Mouse (Mus musculus) layer of hippocampus, adult 2 months (tissue): ENCODE data around the gene Paxip1. TPM values are rescaled to one million over a fixed set of nuclear protein-coding genes. Genes with fewer than 3 reads are reported as not detected.

Experiments used
- DNase-seq, 2 experiments: peaks; one replicate each; pipeline ENCODE4 v3.0.0; 2022; ENCODE audit warnings: low spot score in 2 of 2
- H3K27ac ChIP-seq: fragments of 200-600 bp; 2 replicates; pipeline ENCODE4 v1.8.1; 2022
- H3K4me3 ChIP-seq: fragments of 200-600 bp; 2 replicates; pipeline ENCODE4 v1.8.1; 2022; ENCODE audit warnings: mild to moderate bottlenecking
- CTCF ChIP-seq: fragments of 200-600 bp; conservative IDR thresholded peaks from 2 replicates; pipeline ENCODE4 v1.8.1; 2022; ENCODE audit warnings: antibody characterized with exemption, mild to moderate bottlenecking, moderate library complexity
- total RNA-seq, 2 experiments: library from RNA; stranded (reverse); gene quantifications; 2 replicates each; pipeline ENCODE4 v1.2.3; 2021

Gene Paxip1
- total RNA-seq, 2 experiments from 2014 or later: 50.9 to 57.3 TPM

GRCm38 (mm10) chr5:27714356-27714755 is 77.1 kb downstream of the Paxip1 start:
- DNase-seq: no peak
- peak overlapping the region; percentile 62 for H3K27ac ChIP-seq
- no peak for TF ChIP-seq CTCF
- no peak overlapping the region for H3K4me3 ChIP-seq

DNA sequence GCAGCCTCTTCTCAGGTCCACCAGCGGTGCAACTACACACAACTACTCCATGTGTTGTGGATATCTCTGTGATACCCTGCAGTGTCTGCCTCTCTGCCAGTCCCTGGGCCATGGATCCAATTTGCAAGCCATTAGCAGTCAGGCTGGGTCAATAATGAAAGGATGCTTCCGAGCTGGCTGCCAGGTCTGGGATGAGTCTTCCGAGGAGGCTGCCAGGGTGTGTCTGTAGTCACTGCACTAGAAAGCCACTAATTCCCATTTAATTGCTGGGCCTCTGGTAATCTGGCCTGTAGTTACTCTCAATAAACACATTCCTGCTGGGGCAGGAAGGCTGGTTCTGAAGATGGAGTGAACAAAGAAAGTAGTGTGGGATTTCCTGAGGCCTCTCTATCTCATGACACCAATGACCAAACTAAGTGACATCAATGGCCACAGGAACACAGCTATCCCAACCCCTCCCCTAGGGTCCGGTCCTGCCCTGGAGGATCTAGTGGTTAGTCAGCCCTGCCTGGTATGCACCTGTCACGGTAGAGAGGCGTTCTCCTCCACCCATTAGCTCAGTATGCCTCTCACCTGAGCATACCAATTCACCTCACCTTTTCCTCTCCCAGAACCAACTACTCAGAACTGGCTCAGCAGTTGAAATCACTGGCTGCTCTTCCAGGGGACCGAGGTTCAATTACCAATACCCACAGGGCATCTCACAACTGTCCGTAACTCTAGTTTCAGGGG is 79.9 kb downstream of the Paxip1 start:
- H3K27ac ChIP-seq: no peak overlapping the region
- no peak for DNase-seq
- no peak overlapping the region for H3K4me3 ChIP-seq
- TF ChIP-seq CTCF: no peak

DNA sequence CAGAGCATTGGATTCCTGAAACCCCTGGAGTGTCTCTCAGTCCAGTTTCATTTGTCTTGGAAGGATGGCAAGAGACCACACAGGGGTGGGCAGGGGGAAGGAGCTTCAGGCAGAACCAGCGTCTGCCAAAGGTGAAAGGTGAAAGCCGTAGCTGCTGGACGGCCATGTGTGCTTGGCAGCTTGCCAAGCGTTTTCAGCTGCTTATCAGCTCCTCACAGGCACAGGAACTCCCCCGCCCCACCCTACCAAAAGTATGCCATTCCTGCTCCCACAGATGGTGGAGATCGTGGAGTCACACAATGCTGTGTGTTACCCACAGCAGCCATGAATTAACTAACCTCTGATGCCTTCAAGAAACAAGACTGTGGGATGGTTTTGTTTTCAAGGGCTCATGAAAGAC is 83.3 kb downstream of the Paxip1 start:
- Histone ChIP-seq H3K4me3 (no peak overlapping the region), H3K27ac (no peak overlapping the region)
- TF ChIP-seq CTCF: no peak

GRCm38 (mm10) chr5:27707283-27707682 is 84.2 kb downstream of the Paxip1 start:
- TF ChIP-seq CTCF: no peak
- H3K4me3 ChIP-seq: no peak overlapping the region

More for the DNA sequence above, 83.3 kb downstream of the Paxip1 start:
- no peak for DNase-seq

GRCm38 (mm10) chr5:27706551-27706950 is 84.9 kb downstream of the Paxip1 start:
- DNase-seq: no peak
- H3K27ac ChIP-seq: no peak overlapping the region
- no peak for TF ChIP-seq CTCF
- no peak overlapping the region for H3K4me3 ChIP-seq

More at GRCm38 (mm10) chr5:27707283-27707682, 84.2 kb downstream of the Paxip1 start:
- no peak overlapping the region for H3K27ac ChIP-seq
- no peak for DNase-seq

GRCm38 (mm10) chr5:27705020-27705419 is 86.5 kb downstream of the Paxip1 start:
- Histone ChIP-seq H3K27ac (no peak overlapping the region), H3K4me3 (no peak overlapping the region)
- DNase-seq: no peak
- peak; percentile 58 for TF ChIP-seq CTCF

DNA sequence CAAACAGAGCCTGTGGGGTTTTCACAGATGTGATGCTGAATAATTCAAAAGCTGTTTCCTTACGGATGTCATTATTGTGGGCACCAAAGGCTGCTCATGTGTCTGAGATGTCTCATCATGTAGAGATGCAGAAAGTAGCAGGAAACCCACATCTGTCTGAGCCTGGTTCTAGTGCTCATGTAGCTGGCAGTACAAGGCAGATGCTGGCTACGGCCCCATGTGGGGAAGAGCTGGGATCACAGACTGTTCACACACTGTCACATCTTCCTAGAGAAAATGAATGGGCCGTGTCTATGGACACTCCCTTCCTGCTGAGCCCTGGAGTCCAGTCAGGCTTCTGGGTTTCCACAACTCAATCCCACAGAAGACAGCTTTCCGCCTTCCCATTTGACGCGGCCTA is 89.0 kb downstream of the Paxip1 start:
- no peak overlapping the region for H3K4me3 ChIP-seq
- no peak for DNase-seq
- TF ChIP-seq CTCF: no peak
- H3K27ac ChIP-seq: no peak overlapping the region

Other genes with a start within 250 kb of the Paxip1 start
- 1 to 10 TPM; 7.9 to 8.1 TPM for gene Htr5a, start 50.5 kb upstream of the Paxip1 start, total RNA-seq